Mouse (Mus musculus) left cerebral cortex, adult 8-10 months (tissue): ENCODE results near the gene Tnnc2. TPM values are rescaled to one million over a fixed set of nuclear protein-coding genes. Genes with fewer than 3 reads are reported as not detected.

Experiments used
- DNase-seq, 2 experiments: peaks; one replicate each; pipeline ENCODE4 v3.0.0; 2022; ENCODE audit warnings: low spot score in 2 of 2
- total RNA-seq, 4 experiments: library from RNA; stranded (reverse); gene quantifications; 2 replicates each; pipeline ENCODE4 v1.2.4; 2022

The Tnnc2 gene
- total RNA-seq, 4 experiments from 2014 or later: 1.7 to 5.6 (median 4.5) TPM; not detected in 1

DNA sequence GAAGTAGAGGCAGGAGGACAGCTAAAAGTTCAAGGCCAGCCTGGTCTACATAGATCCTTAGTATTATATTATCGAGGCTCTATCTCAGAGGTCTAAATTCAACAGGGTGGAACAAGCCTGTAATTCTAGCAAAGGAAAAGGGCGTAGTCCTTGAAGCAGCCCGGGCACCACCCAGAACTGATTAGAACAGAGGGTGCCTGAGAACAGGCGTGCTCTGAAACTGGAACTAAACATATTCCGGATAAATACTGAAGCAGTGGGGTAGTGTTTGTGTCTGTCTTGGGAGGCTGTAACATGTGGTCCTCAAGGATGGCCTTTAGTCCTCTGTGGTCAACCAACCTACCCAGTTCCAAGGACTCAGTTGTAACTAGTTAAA lies 5.8 kb downstream of the Tnnc2 start:
- no peak for DNase-seq

DNA sequence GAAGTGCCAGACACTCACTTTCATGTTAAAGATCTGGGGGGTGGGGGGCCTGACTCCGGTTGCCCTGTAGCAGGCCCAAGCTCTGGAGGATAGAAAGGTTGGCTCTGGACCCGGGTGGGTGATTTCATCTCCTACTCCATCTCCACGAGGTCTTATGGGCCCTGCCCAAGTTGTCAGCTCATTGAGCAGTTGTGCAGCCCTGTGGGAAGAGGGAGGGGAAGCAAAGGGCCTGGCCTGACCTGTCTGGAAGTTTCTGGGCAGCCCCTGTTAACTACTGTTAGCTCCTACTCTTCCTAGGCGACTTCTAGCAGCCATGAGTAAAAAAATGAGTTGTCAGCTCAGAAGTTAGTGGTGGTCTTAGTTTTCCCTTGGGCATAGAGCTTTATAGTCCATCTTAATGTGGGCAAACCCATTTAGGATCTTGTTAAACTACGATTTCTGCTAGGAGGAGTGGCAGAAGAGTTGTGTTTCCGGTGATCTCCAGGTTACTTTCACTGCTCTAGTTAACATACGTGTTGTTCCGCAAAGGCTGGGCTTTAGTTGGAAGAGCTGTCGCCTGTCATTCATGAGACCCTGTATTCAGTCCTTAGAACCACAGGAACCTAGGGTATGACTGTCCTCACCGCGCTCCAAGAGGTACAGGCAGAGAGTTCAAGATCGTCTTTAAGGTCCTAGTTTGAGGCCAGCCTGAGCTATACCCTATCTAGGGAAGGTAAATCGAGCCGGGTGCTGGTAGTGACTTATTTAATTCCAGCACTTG lies 6.4 kb downstream of the Tnnc2 start:
- no peak for DNase-seq

DNA sequence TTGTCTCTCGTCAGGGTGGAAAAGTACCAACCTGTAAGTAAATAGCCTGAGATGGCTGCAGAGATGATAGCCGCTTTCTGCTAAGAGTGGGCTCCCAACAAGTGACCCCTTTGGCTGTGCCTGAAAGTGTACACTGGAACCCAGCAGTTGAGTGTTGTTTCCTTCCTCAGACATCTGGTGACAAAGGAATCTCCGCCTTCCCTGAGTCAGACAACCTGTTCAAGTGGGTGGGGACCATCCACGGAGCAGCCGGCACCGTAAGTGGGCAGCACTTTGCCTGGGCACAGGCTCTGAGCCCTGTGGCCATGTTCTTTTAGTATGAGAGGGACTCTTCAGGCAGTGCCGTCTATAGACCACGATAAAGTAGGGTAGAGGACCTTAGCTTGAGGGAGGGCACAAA lies 8.6 kb downstream of the Tnnc2 start:
- DNase-seq: no peak

DNA sequence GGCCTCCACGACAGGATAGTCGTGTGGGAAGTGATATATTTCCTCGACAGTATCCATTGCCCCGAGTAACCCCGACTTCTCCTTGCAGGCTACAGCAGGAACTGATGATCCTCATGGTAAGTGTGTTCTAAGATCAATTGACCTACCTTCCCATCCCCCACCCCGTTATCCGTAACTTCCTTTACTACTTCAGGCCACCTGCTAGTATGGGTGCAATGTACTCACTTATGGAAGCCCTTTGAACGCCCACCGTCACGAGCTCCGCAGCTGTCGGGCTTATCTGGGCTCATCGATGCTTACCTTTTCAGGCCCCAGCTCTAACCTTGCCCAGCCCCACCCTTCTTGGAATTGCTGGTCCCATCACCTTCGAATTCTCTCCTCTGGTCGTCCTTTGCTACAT lies 9.5 kb downstream of the Tnnc2 start:
- no peak for DNase-seq

DNA sequence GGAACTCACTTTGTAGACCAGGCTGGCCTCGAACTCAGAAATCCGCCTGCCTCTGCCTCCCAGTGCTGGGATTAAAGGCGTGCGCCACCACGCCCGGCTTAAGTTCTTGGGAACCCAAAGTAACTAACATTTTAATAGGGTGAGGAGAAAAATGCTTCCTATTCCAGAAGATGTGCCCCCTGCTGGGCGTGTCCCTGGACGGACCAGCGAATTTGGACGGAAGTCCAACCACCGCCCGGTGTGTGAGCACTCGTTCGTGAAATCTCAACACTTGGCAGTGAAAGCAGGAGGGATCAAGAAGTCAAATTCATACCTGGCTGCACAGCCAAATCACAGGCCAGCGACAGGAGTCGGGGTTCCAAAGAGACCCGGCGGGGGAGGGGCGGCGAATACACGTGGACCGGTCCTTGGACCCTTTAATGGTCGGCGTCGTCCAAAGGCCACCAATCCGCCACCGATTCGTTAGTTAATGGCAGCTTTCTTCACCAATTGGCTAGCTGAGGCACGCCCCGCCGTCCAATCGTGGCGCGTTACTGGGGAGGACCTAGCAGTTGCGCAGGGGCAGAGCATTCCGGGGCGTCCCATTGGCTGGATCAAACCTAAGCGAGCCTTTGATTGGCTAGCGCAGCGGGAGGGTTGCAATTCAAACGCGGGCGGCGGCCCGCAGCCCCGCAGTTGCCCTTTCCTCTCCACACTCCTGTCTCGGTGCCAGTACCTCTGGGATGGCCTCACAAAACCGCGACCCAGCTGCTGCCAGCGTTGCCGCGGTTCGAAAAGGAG lies 10.3 kb downstream of the Tnnc2 start, which contains the start of gene Ube2c:
TSS of gene Ube2c (plus strand) at position 641 of the 780 bp plus-strand sequence.
- DNase-seq: peak; percentile 97 to 98

DNA sequence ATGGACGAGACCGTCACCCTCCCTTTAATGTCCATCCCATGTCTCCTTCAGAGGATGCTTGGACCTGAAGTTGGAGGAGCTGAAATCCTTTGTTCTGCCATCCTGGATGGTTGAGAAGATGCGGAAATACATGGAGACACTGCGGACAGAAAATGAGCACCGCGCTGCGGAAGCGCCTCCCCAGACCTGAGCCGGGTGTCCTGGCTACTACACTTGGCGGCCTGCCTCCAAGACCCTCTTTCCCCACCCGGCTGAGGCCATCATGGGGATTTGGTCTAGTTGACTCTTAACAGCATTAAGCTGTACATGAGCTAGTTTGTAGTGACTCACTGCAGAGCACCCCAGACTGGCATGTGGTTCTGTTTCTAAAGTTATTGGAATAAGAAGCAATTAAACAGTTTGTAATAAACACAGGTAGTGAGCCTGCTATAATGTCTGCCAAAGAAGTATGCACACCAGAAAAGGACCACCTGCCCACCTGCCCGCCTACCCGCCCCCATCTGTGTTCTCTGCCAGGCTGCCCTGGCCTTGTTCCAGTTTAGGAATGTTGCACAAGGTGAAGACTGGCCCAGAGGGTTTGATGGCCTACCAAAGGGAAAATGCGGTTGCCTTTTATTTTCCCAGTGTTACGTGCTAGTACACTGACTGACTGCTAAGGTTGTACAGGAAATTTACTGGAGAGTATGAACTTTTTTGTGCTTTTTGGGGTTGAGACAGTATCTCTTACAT lies 11.8 kb downstream of the Tnnc2 start:
- DNase-seq: no peak

DNA sequence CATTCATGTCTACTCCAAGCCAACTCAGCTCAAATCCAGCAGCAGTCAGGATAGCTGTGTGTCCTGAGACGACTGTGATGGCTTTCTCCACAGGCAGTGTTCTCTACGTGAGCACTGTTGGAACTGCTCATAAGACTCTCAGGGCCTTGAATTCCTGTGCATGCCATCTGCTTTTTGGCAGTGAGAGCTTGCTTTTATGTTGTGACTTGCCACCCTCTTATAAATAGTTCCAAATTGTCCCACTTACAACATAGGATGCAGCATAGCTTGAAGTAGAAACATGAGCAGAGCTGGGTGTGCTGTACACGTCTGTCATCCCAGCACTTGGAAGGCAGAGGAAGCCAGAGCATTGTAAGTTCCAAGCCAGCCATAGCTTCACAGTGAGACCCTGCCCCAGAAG lies 13.9 kb downstream of the Tnnc2 start:
- DNase-seq: no peak

DNA sequence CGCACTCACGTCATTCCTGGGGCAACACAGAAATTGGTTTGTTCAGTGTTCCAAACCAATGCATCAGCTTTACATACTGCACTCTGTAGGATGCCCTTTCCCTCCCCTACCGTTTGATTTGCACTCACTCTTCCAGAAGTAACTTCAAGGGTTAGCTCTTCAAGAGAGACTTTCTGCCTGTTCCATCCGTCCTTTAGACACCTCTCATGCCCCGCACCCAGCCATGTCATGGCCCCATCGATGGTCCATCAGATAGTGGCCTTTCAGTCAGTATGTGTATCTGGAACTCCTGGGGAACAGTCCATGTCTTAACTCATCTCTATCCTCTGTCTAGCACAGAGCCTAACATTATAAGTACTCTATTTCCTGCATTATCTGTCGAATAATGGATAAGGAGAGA lies 17.2 kb downstream of the Tnnc2 start:
- no peak for DNase-seq

DNA sequence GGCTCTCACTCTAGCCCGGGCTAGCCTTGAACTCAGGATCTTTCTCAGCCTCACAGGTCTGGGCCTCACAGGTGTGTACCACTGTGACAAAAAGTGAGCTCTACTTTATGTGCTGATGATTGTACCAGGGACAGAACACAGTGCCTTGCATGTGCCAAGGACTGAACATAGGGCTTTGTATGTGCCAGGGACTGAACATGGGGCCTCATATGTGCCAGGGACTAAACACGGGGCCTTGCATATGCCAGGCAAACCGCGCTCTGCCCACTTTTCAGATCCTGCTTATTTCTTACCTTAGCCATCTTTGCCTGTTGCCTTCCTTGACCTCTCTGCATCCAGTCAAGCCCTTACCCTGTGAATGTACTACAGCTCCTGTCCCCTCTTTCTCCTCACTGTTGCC lies 17.8 kb downstream of the Tnnc2 start:
- DNase-seq: no peak

DNA sequence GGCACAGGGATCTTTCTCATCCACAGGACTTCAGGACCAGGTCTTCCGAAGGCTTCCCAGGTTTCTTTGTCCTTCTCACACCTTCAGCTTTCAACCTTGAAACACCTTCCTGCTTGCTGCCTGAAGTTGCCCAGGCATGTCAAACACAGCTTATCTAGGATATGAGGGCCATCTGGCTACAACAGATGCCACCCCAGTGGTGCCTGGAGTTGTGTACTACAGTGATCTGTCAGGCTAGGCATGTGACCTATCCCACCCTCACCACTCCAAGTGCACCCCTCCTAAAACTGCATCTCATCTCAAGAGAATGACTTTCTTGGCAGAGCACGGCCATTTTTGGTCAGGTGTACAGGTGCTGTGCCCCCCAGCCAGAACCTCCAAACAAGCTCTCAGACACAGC lies 18.3 kb downstream of the Tnnc2 start:
- DNase-seq: no peak

DNA sequence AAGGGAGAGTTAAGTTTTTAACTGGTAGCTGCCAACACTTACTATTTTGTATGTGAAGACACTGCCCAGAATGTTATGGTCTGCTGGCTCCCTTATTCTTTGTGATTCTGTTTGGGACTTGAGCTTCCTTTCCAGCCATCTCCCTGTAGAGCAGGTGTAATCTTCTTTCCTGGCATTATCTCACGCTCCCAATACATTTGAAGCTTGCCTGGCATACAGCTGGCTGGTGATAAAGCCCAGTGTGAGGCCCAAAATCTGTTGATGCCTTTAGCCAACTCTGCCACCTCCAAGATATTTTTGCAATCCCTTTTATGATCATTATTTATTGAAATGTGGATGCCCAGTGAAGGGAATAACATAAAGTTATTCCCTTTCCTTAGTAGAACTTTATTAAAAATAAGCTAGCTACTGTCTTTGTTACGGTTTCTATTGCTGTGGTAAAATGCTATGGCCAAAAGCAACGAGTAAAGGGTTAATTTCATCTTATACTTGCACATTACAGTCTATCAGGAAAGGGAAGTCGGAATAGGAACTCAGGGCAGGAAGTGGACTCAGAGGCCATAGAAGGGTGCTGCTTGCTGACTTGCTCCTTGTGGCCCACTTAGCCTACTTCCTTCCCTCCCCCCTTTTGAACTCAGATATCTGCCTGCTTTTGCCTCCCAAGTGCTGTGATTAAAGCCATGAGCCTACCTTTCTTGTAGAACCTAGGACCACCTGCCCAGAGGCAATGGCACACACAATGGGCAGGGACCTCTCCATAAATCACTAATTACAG lies 19.5 kb downstream of the Tnnc2 start:
- DNase-seq: no peak

DNA sequence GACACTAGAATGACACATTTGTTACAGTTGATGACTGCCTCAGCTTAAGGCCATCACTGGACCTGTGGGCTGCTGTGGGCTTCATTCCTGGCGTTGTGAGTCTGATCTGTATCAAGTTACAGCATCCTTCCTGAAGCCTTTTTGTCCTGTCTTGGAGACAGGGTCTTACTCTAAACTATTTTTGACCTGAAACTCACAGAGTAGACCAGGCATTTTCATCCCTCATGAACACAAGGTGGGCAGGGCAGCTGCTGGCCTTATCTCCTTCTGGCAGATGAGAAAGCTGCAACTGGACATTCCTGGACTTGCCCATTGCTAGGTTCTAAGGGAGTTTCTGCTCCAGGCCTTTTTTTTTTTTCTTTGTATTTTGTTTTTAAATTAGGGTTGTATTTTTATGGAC lies 21.1 kb downstream of the Tnnc2 start:
- DNase-seq: no peak

DNA sequence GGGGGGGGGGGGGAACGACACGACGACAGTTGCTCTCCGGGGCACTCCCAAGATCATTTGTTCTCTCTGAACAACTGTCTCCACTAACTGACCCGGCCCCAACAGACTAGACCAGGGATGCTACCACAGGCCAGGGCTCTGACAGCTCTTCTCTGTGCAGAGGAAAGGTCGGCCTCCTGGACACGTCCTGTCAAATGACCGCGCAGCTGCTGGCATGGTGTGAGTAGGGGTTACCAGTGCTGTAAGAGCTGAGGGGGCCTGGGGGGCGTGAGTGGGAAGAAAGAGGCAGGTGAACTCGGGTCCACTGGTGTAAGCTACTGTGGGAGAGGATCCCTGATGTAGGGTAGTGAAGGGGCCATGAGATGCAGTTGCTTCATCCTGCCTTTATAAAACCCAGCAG lies 21.9 kb downstream of the Tnnc2 start:
- no peak for DNase-seq

DNA sequence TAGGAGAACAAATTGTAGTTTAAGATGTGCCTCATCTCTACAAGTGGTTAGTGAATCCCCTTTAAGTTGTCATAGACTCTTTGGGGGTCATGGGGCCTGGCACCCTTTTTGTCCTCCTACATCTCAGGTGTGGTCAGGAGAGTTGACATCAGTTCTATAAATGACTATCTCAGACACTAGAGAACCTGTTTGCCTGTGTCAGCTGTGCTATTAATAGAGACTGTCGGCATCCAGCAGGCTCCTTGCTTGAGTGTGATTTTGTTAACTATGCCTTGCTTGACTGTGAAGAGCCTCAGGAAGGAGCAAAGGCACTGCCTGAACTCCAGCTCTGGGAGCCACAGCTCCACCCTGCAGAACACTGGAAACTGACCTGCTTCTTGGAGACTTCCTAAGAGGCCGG lies 25.0 kb downstream of the Tnnc2 start:
- no peak for DNase-seq

DNA sequence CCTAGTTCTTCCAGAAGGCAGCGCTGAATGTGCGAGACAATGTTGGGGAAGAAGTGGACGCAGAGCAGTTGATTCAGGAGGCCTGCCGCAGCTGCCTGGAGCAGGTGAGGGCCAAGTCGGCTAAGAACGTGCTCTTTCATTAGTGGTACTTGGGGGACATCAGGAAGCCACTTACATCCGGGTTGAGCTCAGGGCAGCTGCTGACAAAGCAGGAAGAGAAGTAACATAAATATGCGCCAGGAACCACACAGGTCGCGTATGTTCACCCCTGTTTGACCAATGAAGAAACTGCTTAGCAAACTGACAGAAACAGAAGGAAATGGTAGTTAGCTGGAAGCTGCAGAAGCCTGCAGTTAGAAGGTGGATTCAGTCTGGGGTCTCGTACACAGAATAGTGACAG lies 25.7 kb downstream of the Tnnc2 start:
- no peak for DNase-seq

DNA sequence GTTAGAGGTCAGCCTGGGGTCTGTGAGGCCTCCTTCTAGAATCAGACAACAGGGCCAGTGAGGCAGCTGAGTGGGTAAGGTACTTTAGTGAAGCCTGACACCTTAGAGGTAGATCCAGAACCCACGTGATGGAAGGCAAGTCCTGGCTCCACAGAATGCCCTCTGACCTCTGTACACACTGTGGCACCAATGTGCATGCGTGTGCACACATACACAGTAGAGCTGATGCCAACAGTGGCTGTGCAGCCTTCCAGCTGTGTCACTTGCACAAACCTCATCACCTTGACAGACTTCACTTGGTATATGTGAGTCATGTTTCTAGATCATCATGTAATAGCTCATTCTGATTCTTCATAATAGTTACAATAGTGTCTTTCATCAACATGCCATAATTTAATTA lies 27.3 kb downstream of the Tnnc2 start:
- no peak for DNase-seq

DNA sequence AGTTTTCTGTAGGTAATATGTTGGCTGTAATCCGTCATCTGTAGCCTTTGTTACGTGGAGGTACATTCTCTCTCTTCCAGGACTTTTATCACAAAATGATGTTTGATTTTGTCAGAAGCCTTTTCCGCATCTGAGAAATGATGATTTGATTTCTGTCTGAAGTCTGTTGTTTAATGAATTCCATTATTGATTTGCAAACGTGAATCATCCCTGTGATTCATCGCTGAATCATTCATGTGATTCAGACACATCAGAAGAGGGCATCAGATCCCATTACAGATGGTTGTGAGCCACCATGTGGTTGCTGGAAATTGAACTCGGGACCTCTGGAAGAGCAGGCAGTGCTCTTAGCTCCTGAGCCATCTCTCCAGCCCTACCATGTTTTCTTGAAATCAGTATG lies 30.8 kb downstream of the Tnnc2 start:
- no peak for DNase-seq

DNA sequence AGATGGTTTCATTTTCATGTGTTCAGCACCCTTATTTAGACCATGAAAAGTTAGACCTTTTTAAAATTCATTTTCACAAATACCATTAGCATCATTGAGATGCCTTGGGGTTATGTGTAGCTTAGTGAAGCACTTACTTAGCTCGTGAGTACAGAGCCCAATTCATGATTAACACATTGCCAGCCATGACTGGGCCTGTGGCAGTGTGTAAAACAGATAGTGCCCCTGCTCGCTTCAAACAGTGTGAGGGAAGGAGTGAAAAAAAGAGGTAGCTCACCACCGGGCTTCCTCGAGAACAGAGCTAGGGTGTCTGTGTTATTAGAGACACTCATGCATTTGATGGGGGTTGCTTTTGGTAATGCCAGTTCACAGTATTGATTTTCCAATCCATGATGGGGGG lies 31.6 kb downstream of the Tnnc2 start:
- no peak for DNase-seq

DNA sequence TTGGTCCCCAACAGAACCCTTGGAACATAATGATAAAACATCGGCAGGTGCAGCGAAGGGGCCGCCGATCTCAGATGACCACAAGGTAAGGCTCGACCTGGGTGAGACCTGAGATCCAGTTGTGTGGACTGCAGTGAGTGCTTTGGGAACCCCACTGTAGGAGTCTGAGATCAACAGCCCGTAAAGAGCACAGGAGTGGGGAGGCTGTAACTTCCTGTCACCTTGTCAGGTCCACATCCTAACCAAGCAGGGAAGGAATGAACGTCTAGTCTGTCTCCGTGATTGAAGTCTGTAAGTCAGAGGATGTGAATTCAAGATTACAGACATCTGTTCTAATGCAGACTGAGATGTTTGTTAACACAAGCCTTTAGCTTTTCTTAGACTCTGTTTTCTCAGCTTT lies 33.1 kb downstream of the Tnnc2 start:
- DNase-seq: no peak

DNA sequence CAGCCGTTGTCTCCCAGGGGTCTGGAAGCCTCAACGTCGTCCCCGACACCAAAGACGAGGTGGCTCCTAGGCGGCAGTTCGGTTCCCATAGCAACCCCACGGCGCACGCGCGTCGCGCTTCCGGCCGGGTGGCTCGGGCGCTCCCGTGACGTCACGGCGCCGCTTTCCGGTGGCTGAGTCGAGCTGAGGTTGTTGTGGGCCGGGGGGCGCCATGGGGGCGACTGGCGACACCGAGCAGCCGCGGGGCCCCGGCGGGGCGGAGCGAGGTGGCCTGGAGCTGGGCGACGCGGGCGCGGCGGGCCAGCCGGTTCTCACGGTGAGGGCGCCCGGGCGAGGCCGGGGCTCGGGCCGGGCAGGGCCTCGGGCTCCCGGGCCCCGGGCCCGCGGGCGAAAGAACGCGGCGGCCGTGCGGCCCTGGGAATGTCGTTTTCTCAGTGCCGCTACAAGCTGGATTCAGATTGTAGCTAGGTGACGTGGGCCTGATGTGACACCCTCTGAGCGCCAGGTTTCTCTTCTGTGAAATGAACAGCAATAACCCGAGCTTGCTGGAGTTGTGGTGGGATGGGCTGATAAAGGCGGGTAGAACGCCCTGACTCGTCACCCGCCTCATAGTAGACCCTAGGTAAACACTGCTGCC lies 33.8 kb downstream of the Tnnc2 start, which contains the start of the genes Wfdc3 and Dnttip1:
TSS of gene Wfdc3 (minus strand) at position 89 of the 637 bp plus-strand sequence.
TSS of gene Dnttip1 (plus strand) at position 141 of the 637 bp plus-strand sequence.
- DNase-seq: peak; percentile 90

DNA sequence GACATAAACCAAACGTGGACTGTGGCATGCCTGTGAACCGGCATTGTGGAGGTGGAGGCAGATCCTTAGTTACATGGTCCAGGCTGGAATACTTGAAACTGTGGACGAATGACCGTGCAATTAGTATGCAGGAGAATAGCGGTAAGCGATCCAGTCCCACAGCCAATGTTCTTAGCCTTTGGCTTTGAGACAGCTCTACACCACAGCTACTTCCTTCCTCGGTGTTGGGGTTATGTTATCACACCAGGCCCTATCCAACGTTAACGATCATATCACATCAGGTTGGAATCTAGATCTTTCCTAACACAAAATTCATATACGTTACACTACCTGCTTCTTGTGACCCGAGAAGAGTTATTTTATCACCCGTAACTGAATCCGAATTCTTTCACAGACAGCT lies 34.8 kb downstream of the Tnnc2 start:
- DNase-seq: no peak
